Comparison of ENCODE assay signal across 18 mouse cellular contexts in genomic region chr4:10480936-10481335, GRCm38 (mm10).
DNase-seq lines count a peak whose midpoint lies in the region; TF ChIP-seq lines count a peak whose summit lies in the region.
"Had no signal": no experiment of that assay in that cellular context is flagged by ENCODE, and none has a peak within 500 bp of the region (broad histone marks: within the 10 kb centered on the region; RNA-seq: fewer than 3 reads in every experiment).

No protein-coding gene starts in this region.

- no peak overlapping the region for H3K27ac ChIP-seq in ES-E14 (ENCODE audit: insufficient read depth, low read depth, low read length, poor library complexity, severe bottlenecking)
- H3K27ac ChIP-seq: embryonic facial prominence, embryonic 10.5 days; embryonic facial prominence, embryonic 12.5 days; forebrain, embryonic 13.5 days; forebrain, embryonic 15.5 days had no signal

- in situ Hi-C loops in ES-E14 (cut with MboI; ENCODE audit: low sequenced_read_pairs in 2 of 2, unreplicated experiment in 2 of 2): no loop called here

- H3K36me3 ChIP-seq in ES-E14 (ENCODE audit: control insufficient read depth, insufficient read depth, low read length, poor library complexity, severe bottlenecking): no peaks in the 10 kb centered on the region
- H3K36me3 ChIP-seq: embryonic facial prominence, embryonic 10.5 days; embryonic facial prominence, embryonic 12.5 days; forebrain, embryonic 15.5 days had no signal

- H3K9ac ChIP-seq in ES-E14 (ENCODE audit: insufficient read depth, low read depth, low read length, poor library complexity, severe bottlenecking): no peak overlapping the region
- H3K9ac ChIP-seq: embryonic facial prominence, embryonic 12.5 days; forebrain, embryonic 13.5 days; forebrain, embryonic 15.5 days; forebrain, postnatal 0 days had no signal

- H3K9me3 ChIP-seq in ES-E14 (ENCODE audit: control insufficient read depth, insufficient read depth, low read depth, low read length): no peaks in the 10 kb centered on the region
- H3K9me3 ChIP-seq: embryonic facial prominence, embryonic 10.5 days; embryonic facial prominence, embryonic 12.5 days; forebrain, embryonic 13.5 days; forebrain, embryonic 15.5 days had no signal

- peak; percentile 72 for DNase-seq in ES-CJ7 (ENCODE audit: low read depth, low spot score)
- DNase-seq in ES-E14 (ENCODE audit: low read depth, low spot score): peak; percentile 9
- DNase-seq in ZHBTc4 (ENCODE audit: low read depth, low spot score): peak; percentile 55
- DNase-seq in adipocyte (ENCODE audit: low spot score): no peak
- DNase-seq in left cerebral cortex, adult 18-20 months (ENCODE audit: low spot score in 2 of 2): no peak
- DNase-seq: adrenal gland, adult 8-10 months; adrenal gland, postnatal 14 days; adrenal gland, postnatal 36 days; cerebellum, adult 11-12 months; cerebellum, adult 2 months; cerebellum, adult 9-10 months; cerebellum, postnatal 10 days; cerebellum, postnatal 25 days; forebrain, postnatal 0 days had no signal

- no peak overlapping the region for H3K4me3 ChIP-seq in ES-E14 (ENCODE audit: insufficient read depth in 1 of 2, low read depth in 1 of 2, low read length in 2 of 2, poor library complexity in 1 of 2, severe bottlenecking in 1 of 2)
- H3K4me3 ChIP-seq: embryonic facial prominence, embryonic 10.5 days; embryonic facial prominence, embryonic 12.5 days; forebrain, embryonic 13.5 days; forebrain, embryonic 15.5 days had no signal

- 0 out of 4 replicates have a peak, but pooled peaks cover 0 to 3% of the 10 kb centered on the region in 2 experiments for H3K4me1 ChIP-seq in ES-E14 (ENCODE audit: control insufficient read depth in 2 of 2, insufficient read depth in 2 of 2, low read length in 2 of 2, poor library complexity in 1 of 2)
- H3K4me1 ChIP-seq: embryonic facial prominence, embryonic 10.5 days; embryonic facial prominence, embryonic 12.5 days; forebrain, embryonic 13.5 days; forebrain, embryonic 15.5 days had no signal

TF ChIP-seq in ES-E14, 5 proteins besides CTCF, POLR2A, EP300 and RAD21:
- TF ChIP-seq MAFK (IDR thresholded peaks at IDR 0.05; ENCODE audit: insufficient read depth, low read depth, low read length) (no peak), ZNF384 (IDR thresholded peaks at IDR 0.05; ENCODE audit: low read depth, low read length) (no peak), CHD2 (IDR thresholded peaks at IDR 0.05; ENCODE audit: low read depth, low read length) (no peak), HCFC1 (IDR thresholded peaks at IDR 0.05; ENCODE audit: borderline replicate concordance, insufficient read depth, low read length) (no peak), ZC3H11A (IDR thresholded peaks at IDR 0.05; ENCODE audit: borderline replicate concordance, low read depth, low read length) (no peak)

Comparison
In these comparisons a context has a peak if more than half of its experiments do, and no peak if none do; other contexts are left out.
1. DNase-seq: peak in ES-CJ7 (single experiment), ES-E14 (single experiment) and ZHBTc4 (single experiment); none in adipocyte (single experiment) and left cerebral cortex, adult 18-20 months (0 of 2).